Mouse (Mus musculus) hindbrain, postnatal 0 days (tissue): ENCODE results near the gene Adipor2. TPM values are rescaled to one million over a fixed set of nuclear protein-coding genes. Genes with fewer than 3 reads are reported as not detected.

Source experiments
- ATAC-seq: fragments of 200-750 bp; cut with Nextera tagmentation; 2 replicates; pipeline ENCODE4 v1.8.0; 2017; ENCODE audit warnings: mild to moderate bottlenecking, moderate TSS enrichment, moderate library complexity
- DNase-seq: peaks from one replicate; pipeline ENCODE4 v3.0.0-alpha.2; 2015; ENCODE audit warnings: low spot score
- H3K27ac ChIP-seq: fragments of 300-500 bp; sonication (generic); 2 replicates; pipeline ENCODE4 v1.5.1; 2014; ENCODE audit warnings: mild to moderate bottlenecking
- H3K27me3 ChIP-seq: fragments of 300-500 bp; sonication (generic); 2 replicates; pipeline ENCODE4 v1.6.1; 2014; ENCODE audit warnings: low read length, mixed read lengths; ENCODE audit not compliant: insufficient read depth
- H3K36me3 ChIP-seq: fragments of 300-500 bp; sonication (generic); 2 replicates; pipeline ENCODE4 v1.6.1; 2014; ENCODE audit warnings: low read length, mixed read lengths; ENCODE audit not compliant: insufficient read depth
- H3K4me1 ChIP-seq: fragments of 300-500 bp; sonication (generic); 2 replicates; pipeline ENCODE4 v1.6.1; 2014; ENCODE audit warnings: antibody characterized with exemption, low read length, mixed read lengths; ENCODE audit not compliant: insufficient read depth
- H3K4me2 ChIP-seq: fragments of 300-500 bp; sonication (generic); 2 replicates; pipeline ENCODE4 v1.6.1; 2014; ENCODE audit warnings: low read depth, mild to moderate bottlenecking, low read length, moderate library complexity, mixed read lengths
- H3K4me3 ChIP-seq: fragments of 300-500 bp; sonication (generic); 2 replicates; pipeline ENCODE4 v1.5.1; 2014; ENCODE audit warnings: low read length
- H3K9ac ChIP-seq: fragments of 300-500 bp; sonication (generic); replicated peaks from 2 replicates; pipeline ENCODE4 v1.6.1; 2014; ENCODE audit warnings: mild to moderate bottlenecking, low read length, moderate library complexity, mixed read lengths
- H3K9me3 ChIP-seq: fragments of 300-500 bp; sonication (generic); 2 replicates; pipeline ENCODE4 v1.6.1; 2016; ENCODE audit warnings: low read length, mixed read lengths
- CTCF ChIP-seq: IDR thresholded peaks from 2 replicates; pipeline ENCODE4 v1.5.1; 2016; ENCODE audit warnings: antibody characterized with exemption, control low read depth, low read depth
- WGBS: fragments of 180-500 bp; shearing (Covaris S2); extraction: QIAGEN DNeasy Blood & Tissue Kit; methylation state at CpG from one replicate; pipeline ENCODE4 v1.1.7; 2014; 5-methylcytosine and 5-hydroxymethylcytosine counted together
- polyA plus RNA-seq: library from polyadenylated mRNA; unstranded; fragments of >200 nt; fragmentation: Nextera tagmentation; extraction: Ambion mirVana; gene quantifications from 2 replicates; pipeline ENCODE4 v1.2.1, GENCODE M21; 2015
- total RNA-seq: library from RNA; depleted of rRNA; stranded (reverse); fragments of >200 nt; gene quantifications from 2 replicates; pipeline ENCODE4 v1.2.3, GENCODE M21; 2014

Gene Adipor2
- total and polyA plus RNA-seq, 2 experiments from 2014 or later, result 30.8 to 41.8 TPM

DNA sequence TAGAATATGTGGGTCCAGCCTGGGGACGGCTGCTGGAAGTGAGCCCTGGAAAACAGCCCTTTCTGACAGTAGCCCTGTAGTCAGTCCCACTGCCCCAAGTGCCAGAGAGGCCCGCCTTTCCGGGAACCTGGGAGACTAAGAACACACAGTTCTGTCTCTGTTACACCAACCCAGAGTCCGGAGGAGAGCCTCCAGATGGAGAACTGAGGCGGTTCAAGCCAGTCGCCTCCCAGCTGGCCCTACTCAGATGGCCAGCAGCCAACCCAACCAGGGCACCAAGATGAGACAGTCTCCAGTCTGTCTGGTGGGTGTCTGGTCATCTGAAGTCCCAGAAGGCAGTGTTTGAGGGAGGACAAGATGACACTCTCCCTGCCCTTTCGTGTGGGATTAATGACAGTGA is 95.8 kb downstream of the Adipor2 start:
- WGBS, result 55% methylated on average over 7 of the region's 7 CpGs
- H3K9me3 ChIP-seq, result no peaks in the 10 kb centered on the region
- TF ChIP-seq CTCF, result no peak
- H3K27me3 ChIP-seq, result no peaks in the 10 kb centered on the region
- H3K4me2 ChIP-seq, result no peak overlapping the region
- H3K27ac ChIP-seq, result peak overlapping the region; percentile 45; the same call in 1 of the 2 replicates
- no peak overlapping the region for H3K4me3 ChIP-seq
- no peak overlapping the region for H3K9ac ChIP-seq
- peaks cover 3% of the 10 kb centered on the region; the same call in 1 of the 2 replicates for H3K36me3 ChIP-seq
- DNase-seq (peak; percentile 74), ATAC-seq (peak; percentile 70; the same call in 1 of the 2 replicates)
- H3K4me1 ChIP-seq, result peaks cover 19% of the 10 kb centered on the region

DNA sequence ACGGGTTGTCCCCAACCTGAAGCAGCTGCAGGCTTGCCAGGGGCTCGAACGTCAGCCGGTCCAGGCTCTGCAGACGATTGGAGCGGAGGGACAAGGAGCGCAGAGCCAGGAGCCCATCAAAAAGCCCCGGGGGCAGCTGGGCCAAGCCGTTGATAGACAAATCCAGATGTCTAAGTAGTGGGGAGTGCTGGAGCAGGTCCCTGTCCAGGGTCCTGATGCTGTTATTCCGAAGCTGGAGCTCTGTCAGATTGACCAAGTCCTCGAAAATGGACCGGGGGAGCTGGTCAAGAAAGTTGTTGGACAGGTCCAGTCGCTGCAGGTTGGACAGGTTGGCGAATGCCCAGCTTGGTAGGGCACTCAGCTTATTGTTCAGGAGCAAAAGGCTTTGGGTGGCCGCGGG is 97.0 kb downstream of the Adipor2 start:
- DNase-seq (no peak), ATAC-seq (no peak)
- Histone ChIP-seq H3K4me2 (no peak overlapping the region), H3K4me1 (0 out of 2 replicates have a peak, but pooled peaks cover 10% of the 10 kb centered on the region), H3K9me3 (no peaks in the 10 kb centered on the region), H3K27me3 (no peaks in the 10 kb centered on the region), H3K36me3 (peaks cover 5% of the 10 kb centered on the region; the same call in 1 of the 2 replicates), H3K9ac (no peak overlapping the region), H3K27ac (no peak overlapping the region), H3K4me3 (no peak overlapping the region)
- 52% methylated on average over 16 of the region's 16 CpGs for WGBS
- no peak for TF ChIP-seq CTCF

DNA sequence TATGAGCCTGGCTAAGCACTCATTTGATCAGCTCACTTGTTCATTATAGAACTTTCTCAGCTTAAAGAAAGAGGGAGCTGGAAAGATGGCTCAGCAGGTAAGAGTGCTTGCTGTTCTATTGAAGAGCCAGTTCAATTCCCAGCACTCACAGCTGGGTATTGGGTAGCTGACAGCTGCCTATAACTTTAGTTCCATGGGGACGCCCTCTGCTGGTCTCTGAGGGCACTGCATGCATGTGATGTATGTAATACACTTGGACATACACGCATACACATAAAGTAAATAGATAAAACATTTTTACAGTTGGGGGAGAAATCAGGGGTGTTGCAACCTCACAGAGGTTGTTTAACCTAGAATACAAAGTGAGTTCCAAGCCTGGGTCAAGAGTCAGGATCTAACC is 98.1 kb downstream of the Adipor2 start:
- H3K4me1 ChIP-seq, result peaks cover 13% of the 10 kb centered on the region; the same call in 1 of the 2 replicates
- no peaks in the 10 kb centered on the region for H3K9me3 ChIP-seq
- H3K9ac ChIP-seq, result no peak overlapping the region
- peaks cover 5% of the 10 kb centered on the region; the same call in 1 of the 2 replicates for H3K36me3 ChIP-seq
- WGBS, result 87% methylated on average over 2 of the region's 2 CpGs
- H3K4me2 ChIP-seq, result no peak overlapping the region
- ATAC-seq, result no peak
- no peaks in the 10 kb centered on the region for H3K27me3 ChIP-seq
- peak; percentile 45 for DNase-seq
- H3K27ac ChIP-seq, result 0 out of 2 replicates have a peak overlapping the region, but pooled peaks have one; percentile 26
- peak; percentile 64 for TF ChIP-seq CTCF
- H3K4me3 ChIP-seq, result no peak overlapping the region

DNA sequence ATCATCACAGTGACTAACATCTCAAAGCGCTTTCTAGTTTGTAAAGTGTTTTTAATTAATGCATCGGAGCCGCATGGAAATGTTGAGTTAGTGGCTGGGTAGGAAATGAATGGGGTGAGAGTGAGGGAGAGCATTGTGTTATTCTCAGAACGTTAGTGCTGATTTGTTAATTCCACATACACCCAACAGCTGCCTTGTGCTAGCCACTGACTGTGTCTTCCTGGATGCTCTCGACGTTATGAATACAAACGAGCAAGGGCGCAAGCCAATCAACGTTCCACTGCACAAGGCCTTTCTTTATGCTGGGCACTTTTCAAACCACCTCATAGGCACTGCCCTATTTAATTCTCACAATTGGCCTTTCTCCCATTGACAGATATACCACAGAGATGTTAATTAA is 98.8 kb downstream of the Adipor2 start:
- TF ChIP-seq CTCF, result no peak
- ATAC-seq (peak; percentile 79), DNase-seq (peak; percentile 70)
- no peaks in the 10 kb centered on the region for H3K27me3 ChIP-seq
- H3K9ac ChIP-seq, result no peak overlapping the region
- H3K9me3 ChIP-seq, result no peaks in the 10 kb centered on the region
- H3K4me3 ChIP-seq, result no peak overlapping the region
- peaks cover 5% of the 10 kb centered on the region; the same call in 1 of the 2 replicates for H3K36me3 ChIP-seq
- WGBS, result 28% methylated on average over 9 of the region's 9 CpGs
- H3K4me1 ChIP-seq, result peaks cover 19% of the 10 kb centered on the region; the same call in 1 of the 2 replicates
- no peak overlapping the region for H3K4me2 ChIP-seq
- H3K27ac ChIP-seq, result 0 out of 2 replicates have a peak overlapping the region, but pooled peaks have one; percentile 26

DNA sequence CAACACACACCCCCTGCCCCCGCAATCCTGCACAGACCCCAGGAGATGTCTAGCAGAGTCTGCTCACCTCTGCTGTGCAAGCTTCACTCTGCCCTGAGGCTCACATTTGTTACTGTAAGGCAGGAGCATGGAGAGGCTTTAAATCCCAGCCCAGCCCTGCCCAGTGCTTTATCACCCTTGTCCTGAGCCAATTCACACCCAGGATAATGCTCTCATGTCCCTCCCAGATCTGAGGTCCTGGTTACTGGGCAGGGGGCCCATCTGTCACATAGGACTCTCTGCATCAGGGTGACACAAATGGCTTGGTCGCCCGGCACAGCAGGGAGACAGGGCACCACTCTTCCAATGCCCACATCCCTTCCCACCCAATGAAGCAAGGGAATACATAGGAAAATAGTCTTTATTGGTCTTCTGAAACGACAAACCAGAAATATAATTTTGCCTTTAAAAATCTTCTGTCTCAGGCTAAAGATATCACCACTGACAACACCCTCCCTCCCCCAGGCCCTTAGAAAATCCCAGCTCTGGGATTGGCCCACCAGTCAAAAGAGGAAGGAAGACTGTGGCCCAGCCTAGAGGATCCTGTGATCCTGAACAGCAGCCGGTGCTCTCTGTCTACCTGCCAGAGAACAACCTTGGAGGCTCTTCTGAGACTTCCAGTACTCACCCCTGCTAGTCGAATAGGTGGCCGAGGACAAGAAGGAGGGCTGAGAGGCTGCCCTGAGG is 102.6 kb downstream of the Adipor2 start:
- Histone ChIP-seq H3K4me2 (no peak overlapping the region), H3K9ac (no peak overlapping the region), H3K27ac (peak overlapping the region; percentile 36; the same call in 1 of the 2 replicates), H3K27me3 (no peaks in the 10 kb centered on the region), H3K4me1 (peaks cover 26% of the 10 kb centered on the region), H3K4me3 (no peak overlapping the region), H3K9me3 (no peaks in the 10 kb centered on the region), H3K36me3 (peaks cover 5% of the 10 kb centered on the region; the same call in 1 of the 2 replicates)
- DNase-seq, result peak; percentile 45
- TF ChIP-seq CTCF, result no peak
- 49% methylated on average over 7 of the region's 7 CpGs for WGBS
- no peak for ATAC-seq

DNA sequence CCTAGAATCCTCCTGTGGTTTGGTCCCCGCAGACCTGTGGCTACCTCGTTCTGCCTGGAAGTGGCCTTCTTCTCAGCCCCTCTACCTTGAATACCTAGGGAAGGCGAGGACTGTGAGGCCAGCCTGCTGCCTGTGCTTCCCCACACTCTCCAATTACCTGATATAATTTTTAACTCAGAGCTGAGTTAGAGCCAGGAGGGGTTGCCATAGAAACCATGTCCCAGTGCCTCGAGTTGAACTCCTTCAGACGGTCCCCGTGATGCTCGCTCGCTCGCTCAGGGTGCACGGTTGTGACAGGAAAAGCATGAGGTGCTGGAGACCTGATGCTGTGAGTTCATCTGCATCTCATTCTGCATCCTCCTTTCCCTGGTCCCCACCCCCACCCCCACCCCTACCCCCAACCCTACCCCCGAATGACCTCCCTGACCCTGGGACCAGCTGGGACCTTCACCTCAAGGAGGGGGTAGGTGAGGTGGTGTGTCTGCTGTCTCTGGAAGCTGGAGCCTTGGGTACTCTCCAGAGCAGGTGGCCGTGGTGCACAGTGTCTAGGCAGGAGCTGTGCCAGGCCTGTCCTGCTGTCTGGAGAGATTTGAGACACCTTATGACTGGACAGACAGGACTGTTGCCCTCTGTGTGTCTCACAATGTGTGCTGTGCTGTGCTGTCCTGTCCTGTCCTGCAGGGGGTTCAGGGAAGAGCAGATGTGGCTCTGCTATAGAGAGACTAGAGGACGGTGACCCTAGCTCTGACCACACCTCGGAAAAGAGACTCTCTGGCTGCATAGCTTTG is 103.7 kb downstream of the Adipor2 start:
- peaks cover 26% of the 10 kb centered on the region for H3K4me1 ChIP-seq
- H3K27ac ChIP-seq, result peak overlapping the region; percentile 41; the same call in 1 of the 2 replicates
- no peaks in the 10 kb centered on the region for H3K27me3 ChIP-seq
- no peak for TF ChIP-seq CTCF
- peaks cover 5% of the 10 kb centered on the region; the same call in 1 of the 2 replicates for H3K36me3 ChIP-seq
- ATAC-seq (peak; percentile 71), DNase-seq (peak; percentile 77)
- H3K4me2 ChIP-seq, result no peak overlapping the region
- H3K4me3 ChIP-seq, result no peak overlapping the region
- H3K9me3 ChIP-seq, result no peaks in the 10 kb centered on the region
- WGBS, result 33% methylated on average over 14 of the region's 14 CpGs
- H3K9ac ChIP-seq, result no peak overlapping the region
